Mouse (Mus musculus) liver, adult 2 months (tissue): ENCODE data around the gene Trpm6. TPM values are rescaled to one million over a fixed set of nuclear protein-coding genes. Genes with fewer than 3 reads are reported as not detected.

Experiments
- DNase-seq: peaks from one replicate; pipeline ENCODE4 v3.0.0-alpha.2; 2011; ENCODE audit warnings: low read depth, low spot score; ENCODE audit errors: extremely low read depth
- H3K27ac ChIP-seq: fragments of 200-500 bp; replicated peaks from 2 replicates; pipeline ENCODE4 v1.5.1; 2012; ENCODE audit warnings: low read depth, mild to moderate bottlenecking, control low read depth, inconsistent platforms, low read length; ENCODE audit not compliant: insufficient read depth
- H3K27me3 ChIP-seq: fragments of 200-500 bp; 2 replicates; pipeline ENCODE4 v1.6.1; 2012; ENCODE audit warnings: mild to moderate bottlenecking, moderate library complexity, low read length, inconsistent platforms; ENCODE audit not compliant: control insufficient read depth, insufficient read depth
- H3K36me3 ChIP-seq: fragments of 200-500 bp; 2 replicates; pipeline ENCODE4 v1.6.1; 2012; ENCODE audit warnings: low read length, inconsistent platforms; ENCODE audit not compliant: control insufficient read depth, insufficient read depth
- H3K4me1 ChIP-seq: fragments of 200-500 bp; 2 replicates; pipeline ENCODE4 v1.6.1; 2011; ENCODE audit warnings: low read length; ENCODE audit not compliant: control insufficient read depth, insufficient read depth
- H3K4me3 ChIP-seq: fragments of 200-500 bp; 2 replicates; pipeline ENCODE4 v1.5.1; 2011; ENCODE audit warnings: low read depth, mild to moderate bottlenecking, control low read depth, low read length, moderate library complexity; ENCODE audit not compliant: insufficient read depth
- H3K79me2 ChIP-seq: fragments of 200-500 bp; 2 replicates; pipeline ENCODE4 v1.6.1; 2012; ENCODE audit warnings: inconsistent platforms, mild to moderate bottlenecking, low read length, moderate library complexity; ENCODE audit not compliant: control insufficient read depth, insufficient read depth
- H3K9ac ChIP-seq: fragments of 200-500 bp; 2 replicates; pipeline ENCODE4 v1.6.1; 2012; ENCODE audit warnings: low read depth, mild to moderate bottlenecking, control low read depth, inconsistent platforms, low read length
- CTCF ChIP-seq: fragments of 200-500 bp; IDR thresholded peaks from 2 replicates; pipeline ENCODE4 v1.5.1; 2011; ENCODE audit warnings: low read depth, low read length, control low read depth
- POLR2A ChIP-seq: fragments of 200-500 bp; IDR thresholded peaks from 2 replicates; pipeline ENCODE4 v1.6.1; 2011; ENCODE audit warnings: low read length, control low read depth; ENCODE audit not compliant: insufficient read depth; ENCODE audit errors: extremely low read depth
- WGBS: fragments of 180-500 bp; shearing (Covaris S2); methylation state at CpG from one replicate; pipeline ENCODE4 v1.1.7; 2018; 5-methylcytosine and 5-hydroxymethylcytosine counted together
- polyA plus RNA-seq: library from polyadenylated mRNA; depleted of rRNA; stranded (reverse); fragments of >200 nt; gene quantifications from 2 replicates; pipeline ENCODE4 v1.2.3, GENCODE M21; 2012
- total RNA-seq: library from RNA; depleted of rRNA; stranded (reverse); fragments of >200 nt; gene quantifications from 2 replicates; pipeline ENCODE4 v1.2.3, GENCODE M21; 2014

The Trpm6 gene
- total and polyA plus RNA-seq, 2 experiments: 0.09 to 0.83 TPM

DNA sequence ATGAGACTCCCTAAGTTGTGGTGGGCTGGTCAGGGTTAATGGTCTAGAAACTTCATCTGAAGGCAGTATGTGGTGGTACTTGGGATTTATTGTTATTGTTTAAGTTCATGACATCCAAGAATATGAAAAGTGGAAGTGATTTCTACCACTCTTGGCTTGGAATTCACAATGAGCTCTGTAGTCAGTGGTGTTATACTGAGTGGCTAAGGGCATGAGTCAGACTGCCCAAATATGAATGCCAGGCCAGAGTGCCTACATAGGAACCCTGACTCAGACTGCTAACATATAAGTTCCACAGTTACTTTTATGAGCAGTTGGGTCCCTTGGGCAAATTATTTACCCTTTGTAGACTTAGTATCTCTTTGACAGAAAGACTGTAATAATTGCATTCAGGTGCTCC lies 7.4 kb downstream of the Trpm6 start:
- H3K36me3 ChIP-seq: no peaks in the 10 kb centered on the region
- no peak overlapping the region for H3K9ac ChIP-seq
- H3K27ac ChIP-seq: no peak overlapping the region
- H3K27me3 ChIP-seq: no peaks in the 10 kb centered on the region
- no peak overlapping the region for H3K4me3 ChIP-seq
- DNase-seq: no peak
- H3K4me1 ChIP-seq: no peaks in the 10 kb centered on the region
- H3K79me2 ChIP-seq: no peaks in the 10 kb centered on the region
- TF ChIP-seq POLR2A (no peak), CTCF (no peak)

DNA sequence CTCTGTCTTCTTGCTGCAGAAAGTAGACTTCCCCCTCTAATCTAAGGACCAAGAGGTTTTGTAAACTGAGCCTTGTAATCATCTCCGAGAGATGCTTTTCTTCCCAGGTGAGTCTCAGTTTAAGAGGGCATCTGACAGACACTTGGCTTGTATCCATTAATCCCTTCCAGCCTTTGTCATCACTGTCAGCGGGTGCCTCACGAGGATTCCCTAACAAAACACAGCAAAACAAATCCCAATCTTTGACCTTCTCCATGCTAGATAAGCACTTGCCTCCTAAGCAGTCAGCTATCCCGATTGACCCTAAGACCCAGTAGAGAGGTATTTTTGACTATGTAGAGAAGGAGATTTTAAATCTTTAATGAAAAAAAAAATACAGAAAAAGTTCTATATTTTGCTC lies 7.9 kb downstream of the Trpm6 start:
- no peak for DNase-seq
- Histone ChIP-seq H3K9ac (no peak overlapping the region), H3K36me3 (no peaks in the 10 kb centered on the region), H3K79me2 (no peaks in the 10 kb centered on the region), H3K4me3 (no peak overlapping the region), H3K27me3 (no peaks in the 10 kb centered on the region), H3K27ac (no peak overlapping the region), H3K4me1 (no peaks in the 10 kb centered on the region)
- TF ChIP-seq CTCF (no peak), POLR2A (no peak)
- WGBS: 43% methylated on average over 4 of the region's 4 CpGs

GRCm38 (mm10) chr19:18758269-18758668 lies 8.5 kb downstream of the Trpm6 start:
- no peak for TF ChIP-seq POLR2A
- TF ChIP-seq CTCF: no peak
- DNase-seq: no peak
- Histone ChIP-seq H3K4me1 (no peaks in the 10 kb centered on the region), H3K4me3 (no peak overlapping the region), H3K9ac (no peak overlapping the region), H3K79me2 (no peaks in the 10 kb centered on the region), H3K27ac (no peak overlapping the region), H3K27me3 (no peaks in the 10 kb centered on the region), H3K36me3 (no peaks in the 10 kb centered on the region)
- 51% methylated on average over 6 of the region's 6 CpGs for WGBS

DNA sequence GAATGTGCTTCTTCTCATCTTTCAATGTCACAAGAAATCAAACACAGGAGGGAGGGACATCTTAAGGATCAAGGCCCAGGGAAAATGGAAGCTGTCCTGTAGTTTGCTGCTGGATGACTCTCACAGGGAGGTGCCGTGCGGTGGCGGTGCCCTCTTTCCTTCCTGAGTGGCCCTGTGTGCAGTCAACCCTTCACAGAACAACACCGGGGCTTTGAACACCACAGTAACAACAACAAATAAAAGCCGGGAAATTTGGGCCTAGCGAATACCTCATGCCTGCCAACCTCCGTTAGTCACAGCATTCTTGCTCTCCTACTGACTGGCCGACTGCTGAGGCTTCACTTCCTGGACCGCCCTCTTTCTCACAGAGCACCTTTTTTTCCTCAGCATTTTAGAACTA lies 9.1 kb downstream of the Trpm6 start:
- H3K36me3 ChIP-seq: no peaks in the 10 kb centered on the region
- H3K27me3 ChIP-seq: no peaks in the 10 kb centered on the region
- no peak overlapping the region for H3K9ac ChIP-seq
- no peaks in the 10 kb centered on the region for H3K79me2 ChIP-seq
- TF ChIP-seq POLR2A: no peak
- TF ChIP-seq CTCF: no peak
- no peaks in the 10 kb centered on the region for H3K4me1 ChIP-seq
- no peak for DNase-seq
- no peak overlapping the region for H3K27ac ChIP-seq
- H3K4me3 ChIP-seq: no peak overlapping the region
- 76% methylated on average over 9 of the region's 9 CpGs for WGBS

DNA sequence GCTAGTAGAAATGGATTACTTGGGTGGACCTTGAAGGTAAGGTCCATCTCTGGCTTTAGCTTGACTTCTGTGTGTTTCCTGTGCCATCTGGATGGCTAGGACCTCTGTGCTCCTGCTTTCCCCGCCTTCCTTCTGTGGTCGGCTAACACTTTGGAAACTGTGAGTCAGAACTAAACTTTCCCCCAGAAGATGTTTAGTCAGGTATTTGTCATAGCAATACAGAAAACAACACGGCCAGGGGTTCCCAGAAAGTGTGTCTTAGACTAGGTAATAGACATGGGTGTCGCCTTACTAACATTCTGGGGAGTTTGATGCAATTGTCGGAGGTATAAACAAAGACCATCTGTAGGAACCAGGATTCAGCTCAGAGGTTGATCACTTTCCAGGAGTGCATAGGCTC lies 16.6 kb downstream of the Trpm6 start:
- H3K79me2 ChIP-seq: no peaks in the 10 kb centered on the region
- no peak for DNase-seq
- no peaks in the 10 kb centered on the region for H3K27me3 ChIP-seq
- no peaks in the 10 kb centered on the region for H3K36me3 ChIP-seq
- no peak overlapping the region for H3K27ac ChIP-seq
- no peak overlapping the region for H3K4me3 ChIP-seq
- H3K9ac ChIP-seq: no peak overlapping the region
- WGBS: 78% methylated on average over 5 of the region's 5 CpGs
- TF ChIP-seq POLR2A (no peak), CTCF (no peak)
- no peaks in the 10 kb centered on the region for H3K4me1 ChIP-seq

DNA sequence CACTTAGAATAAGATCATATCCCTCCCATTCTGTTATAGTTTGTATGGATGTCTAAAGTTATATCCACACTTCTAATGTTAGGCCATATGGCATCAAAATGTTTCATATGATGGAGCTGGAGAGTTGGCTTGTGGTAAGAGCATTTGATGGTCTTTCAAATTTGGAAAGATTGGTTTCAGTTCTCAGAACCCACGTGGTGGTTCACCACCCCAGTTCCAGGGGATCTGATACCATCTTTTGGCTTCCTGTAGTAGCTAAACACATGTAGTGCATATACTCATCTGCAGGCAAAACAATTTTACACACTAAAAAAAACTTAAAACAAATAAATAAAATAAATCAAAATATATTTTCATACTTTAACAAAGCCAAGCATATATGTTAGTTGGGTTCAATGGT lies 21.3 kb downstream of the Trpm6 start:
- Histone ChIP-seq H3K4me3 (no peak overlapping the region), H3K27me3 (no peaks in the 10 kb centered on the region), H3K79me2 (no peaks in the 10 kb centered on the region), H3K36me3 (no peaks in the 10 kb centered on the region), H3K9ac (no peak overlapping the region), H3K27ac (no peak overlapping the region), H3K4me1 (peaks cover 4% of the 10 kb centered on the region; the same call in 1 of the 2 replicates)
- 64% methylated on average over 1 of the region's 1 CpGs for WGBS
- no peak for DNase-seq
- TF ChIP-seq POLR2A: no peak
- no peak for TF ChIP-seq CTCF
